Mouse (Mus musculus) embryonic facial prominence, embryonic 12.5 days (tissue): Measurements from ENCODE around the gene Fcgr2b. TPM values are rescaled to one million over a fixed set of nuclear protein-coding genes. Genes with fewer than 3 reads are reported as not detected.
"Not testable (repeated sequence)": the region's sequence is repeated elsewhere in the genome, so short reads cannot be mapped to it uniquely, and the experiment has no call there.

Experiments
- ATAC-seq: fragments of 200-750 bp; cut with Nextera tagmentation; 2 replicates; pipeline ENCODE4 v1.8.0; 2017; ENCODE audit not compliant: insufficient number of reproducible peaks, insufficient read depth, low FRiP score, low TSS enrichment
- H3K27ac ChIP-seq: fragments of 300-500 bp; sonication (generic); 2 replicates; pipeline ENCODE4 v1.5.1; 2016; ENCODE audit warnings: mild to moderate bottlenecking
- H3K27me3 ChIP-seq: fragments of 300-500 bp; sonication (generic); 2 replicates; pipeline ENCODE4 v1.6.1; 2016; ENCODE audit warnings: mild to moderate bottlenecking, moderate library complexity
- H3K36me3 ChIP-seq: fragments of 300-500 bp; sonication (generic); 2 replicates; pipeline ENCODE4 v1.6.1; 2016; ENCODE audit warnings: mild to moderate bottlenecking
- H3K4me1 ChIP-seq: fragments of 300-500 bp; sonication (generic); 2 replicates; pipeline ENCODE4 v1.6.1; 2016
- H3K4me2 ChIP-seq: fragments of 300-500 bp; sonication (generic); replicated peaks from 2 replicates; pipeline ENCODE4 v1.6.1; 2016; ENCODE audit warnings: mild to moderate bottlenecking, moderate library complexity
- H3K4me3 ChIP-seq: fragments of 300-500 bp; sonication (generic); 2 replicates; pipeline ENCODE4 v1.5.1; 2016; ENCODE audit warnings: mild to moderate bottlenecking
- H3K9ac ChIP-seq: fragments of 300-500 bp; sonication (generic); 2 replicates; pipeline ENCODE4 v1.6.1; 2016; ENCODE audit warnings: mild to moderate bottlenecking, moderate library complexity
- H3K9me3 ChIP-seq: fragments of 300-500 bp; sonication (generic); 2 replicates; pipeline ENCODE4 v1.6.1; 2016; ENCODE audit warnings: mild to moderate bottlenecking, moderate library complexity
- WGBS: fragments of 180-500 bp; shearing (Covaris S2); methylation state at CpG from one replicate; pipeline ENCODE4 v1.1.7; 2016; 5-methylcytosine and 5-hydroxymethylcytosine counted together
- polyA plus RNA-seq: library from polyadenylated mRNA; unstranded; fragments of >200 nt; fragmentation: Nextera tagmentation; extraction: Ambion mirVana; gene quantifications from 2 replicates; pipeline ENCODE4 v1.2.1, GENCODE M21; 2016

Gene Fcgr2b
- polyA plus RNA-seq, 1 experiment from 2014 or later, result 0.32 TPM

DNA sequence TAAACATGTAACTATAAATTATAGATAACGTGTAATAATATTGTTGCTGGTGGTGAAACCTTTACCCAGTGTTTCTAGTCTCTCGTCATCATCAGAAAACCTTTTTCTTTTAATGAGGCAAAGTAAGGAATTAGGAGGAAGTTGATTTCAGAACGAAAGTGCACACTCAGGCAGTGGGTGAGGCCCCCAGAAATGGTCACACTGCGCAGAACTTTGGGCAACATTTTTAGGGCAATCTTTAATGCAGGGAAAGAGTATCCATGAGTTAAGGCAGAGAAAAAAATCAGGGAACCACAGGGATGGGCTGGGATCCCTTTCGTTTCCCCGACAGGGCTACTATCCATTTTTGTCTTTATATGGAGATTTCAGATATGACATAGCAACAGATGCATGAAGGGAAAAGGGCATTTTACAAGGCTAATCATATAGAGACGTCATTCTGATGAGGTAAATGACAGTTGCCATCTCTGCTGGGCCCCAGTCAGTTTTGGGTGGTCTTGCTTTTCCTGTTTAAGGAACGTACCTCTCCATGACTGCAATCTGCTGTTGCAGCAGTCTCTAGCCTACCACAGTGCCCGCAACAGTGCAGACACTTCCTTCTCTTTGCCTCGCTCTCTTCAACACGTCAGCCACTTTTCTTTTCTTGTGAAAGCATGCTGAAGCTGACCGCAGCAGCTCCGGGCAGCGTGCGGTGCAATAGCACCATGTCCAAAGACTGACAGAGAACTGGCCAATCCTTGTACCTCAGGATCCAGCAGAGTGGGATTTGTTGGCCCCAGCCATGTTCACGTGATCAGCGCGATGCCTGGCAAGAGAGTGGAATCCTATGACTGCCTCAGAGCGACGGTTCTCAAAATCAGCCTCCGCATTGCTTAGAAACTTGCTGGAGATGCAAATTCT, 21.7 kb upstream of the Fcgr2b start:
- no peak overlapping the region for H3K9ac ChIP-seq
- 56% methylated on average over 21 of the region's 21 CpGs for WGBS
- H3K27ac ChIP-seq, result no peak overlapping the region
- H3K4me2 ChIP-seq, result peak overlapping the region; percentile 23
- no peaks in the 10 kb centered on the region for H3K9me3 ChIP-seq
- no peaks in the 10 kb centered on the region for H3K36me3 ChIP-seq
- ATAC-seq, result no peak
- no peaks in the 10 kb centered on the region for H3K4me1 ChIP-seq
- H3K4me3 ChIP-seq, result no peak overlapping the region
- no peaks in the 10 kb centered on the region for H3K27me3 ChIP-seq

DNA sequence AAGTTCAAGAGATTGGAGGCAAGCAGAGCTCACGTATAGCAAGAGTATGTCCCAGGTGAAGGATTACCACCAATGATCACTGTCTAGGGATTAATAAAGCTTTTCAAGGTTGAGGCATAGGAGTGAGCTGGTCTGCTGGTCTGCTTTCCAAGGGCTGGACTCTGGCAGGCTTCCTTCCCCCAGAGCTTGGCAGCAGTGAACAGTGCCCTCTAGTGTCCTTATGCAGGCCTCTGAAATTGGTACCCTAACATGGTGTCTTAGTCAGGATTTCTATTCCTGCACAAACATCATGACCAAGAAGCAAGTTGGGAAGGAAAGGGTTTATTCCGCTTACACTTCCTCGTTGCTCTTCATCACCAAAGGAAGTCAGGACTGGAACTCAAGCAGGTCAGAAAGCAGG, 20.4 kb upstream of the Fcgr2b start:
- Histone ChIP-seq H3K36me3 (no peaks in the 10 kb centered on the region), H3K27me3 (no peaks in the 10 kb centered on the region), H3K4me3 (no peak overlapping the region), H3K4me2 (no peak overlapping the region), H3K4me1 (no peaks in the 10 kb centered on the region), H3K27ac (no peak overlapping the region), H3K9ac (no peak overlapping the region), H3K9me3 (no peaks in the 10 kb centered on the region)
- WGBS, result 41% methylated on average over 3 of the region's 3 CpGs
- ATAC-seq, result 0 out of 2 replicates have a peak, but pooled peaks have one; percentile 41

DNA sequence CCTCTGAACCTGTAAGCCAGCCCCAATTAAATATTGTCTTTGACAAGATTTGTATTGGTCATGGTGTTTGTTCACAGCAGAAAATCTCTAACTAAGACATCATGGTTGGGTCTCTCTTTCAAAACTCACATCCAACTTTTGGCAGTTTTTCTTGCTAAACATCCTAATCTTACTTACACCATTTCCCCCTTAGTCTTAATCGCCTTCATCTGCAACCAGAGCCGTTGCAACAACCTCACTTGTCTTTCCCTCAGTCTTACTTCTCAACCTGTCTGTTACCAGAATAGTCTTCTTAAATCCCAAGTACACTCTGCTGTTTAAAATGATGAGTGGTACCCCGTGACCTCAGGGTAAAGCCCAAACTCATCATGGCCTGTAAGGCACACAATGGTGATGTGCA, 19.7 kb upstream of the Fcgr2b start:
- Histone ChIP-seq H3K4me1 (no peaks in the 10 kb centered on the region), H3K4me3 (no peak overlapping the region), H3K27me3 (no peaks in the 10 kb centered on the region), H3K9ac (no peak overlapping the region), H3K9me3 (no peaks in the 10 kb centered on the region), H3K27ac (no peak overlapping the region), H3K36me3 (no peaks in the 10 kb centered on the region), H3K4me2 (no peak overlapping the region)
- 82% methylated on average over 3 of the region's 3 CpGs for WGBS
- no peak for ATAC-seq

DNA sequence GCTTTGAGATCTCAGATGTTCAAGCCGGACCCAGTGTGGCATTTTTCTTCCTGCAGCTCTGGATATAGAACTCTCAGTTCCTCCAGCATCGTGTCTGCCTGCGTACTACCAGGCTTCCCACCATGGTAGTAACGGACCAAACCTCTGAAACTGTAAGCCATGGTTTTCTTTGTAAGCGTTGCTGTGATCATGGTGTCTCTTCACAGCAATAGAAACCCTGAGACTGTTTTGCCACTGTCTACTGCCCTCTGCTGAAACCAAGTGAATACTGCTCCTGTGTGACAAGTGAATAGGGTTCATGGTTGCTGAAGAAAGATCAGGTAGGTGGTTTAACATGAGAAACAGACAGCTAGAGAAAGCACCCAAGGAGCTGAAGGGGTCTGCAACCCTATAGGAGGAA, 16.2 kb upstream of the Fcgr2b start:
- no peaks in the 10 kb centered on the region for H3K4me1 ChIP-seq
- H3K36me3 ChIP-seq, result no peaks in the 10 kb centered on the region
- no peaks in the 10 kb centered on the region for H3K27me3 ChIP-seq
- H3K27ac ChIP-seq, result no peak overlapping the region
- no peak overlapping the region for H3K9ac ChIP-seq
- 58% methylated on average over 5 of the region's 5 CpGs for WGBS
- no peaks in the 10 kb centered on the region for H3K9me3 ChIP-seq
- ATAC-seq, result no peak
- H3K4me2 ChIP-seq, result no peak overlapping the region
- no peak overlapping the region for H3K4me3 ChIP-seq

DNA sequence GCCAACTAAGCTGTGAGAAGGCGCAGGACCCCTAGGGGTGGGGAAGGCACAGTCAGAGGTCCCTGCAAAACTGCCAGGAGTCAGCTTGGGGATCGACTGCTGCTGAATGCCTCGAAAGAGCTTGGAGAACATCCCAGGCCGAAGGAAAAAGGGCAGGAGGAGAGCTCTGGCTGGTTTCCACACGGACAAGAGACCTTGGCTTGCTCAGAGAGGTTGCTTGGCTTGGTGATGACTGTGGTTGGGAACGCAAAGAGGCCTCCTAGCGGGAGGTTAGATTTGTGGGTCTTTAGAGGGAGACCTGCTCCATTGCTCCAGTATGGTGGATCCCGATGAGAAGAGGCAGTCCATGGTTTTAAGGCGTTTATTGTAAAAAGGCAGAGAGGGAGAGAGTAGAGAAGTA, 13.3 kb upstream of the Fcgr2b start:
- Histone ChIP-seq H3K9ac (no peak overlapping the region), H3K27me3 (no peaks in the 10 kb centered on the region), H3K4me1 (no peaks in the 10 kb centered on the region), H3K4me3 (no peak overlapping the region), H3K36me3 (no peaks in the 10 kb centered on the region), H3K27ac (no peak overlapping the region), H3K9me3 (no peaks in the 10 kb centered on the region), H3K4me2 (no peak overlapping the region)
- WGBS, result 74% methylated on average over 9 of the region's 9 CpGs
- no peak for ATAC-seq

DNA sequence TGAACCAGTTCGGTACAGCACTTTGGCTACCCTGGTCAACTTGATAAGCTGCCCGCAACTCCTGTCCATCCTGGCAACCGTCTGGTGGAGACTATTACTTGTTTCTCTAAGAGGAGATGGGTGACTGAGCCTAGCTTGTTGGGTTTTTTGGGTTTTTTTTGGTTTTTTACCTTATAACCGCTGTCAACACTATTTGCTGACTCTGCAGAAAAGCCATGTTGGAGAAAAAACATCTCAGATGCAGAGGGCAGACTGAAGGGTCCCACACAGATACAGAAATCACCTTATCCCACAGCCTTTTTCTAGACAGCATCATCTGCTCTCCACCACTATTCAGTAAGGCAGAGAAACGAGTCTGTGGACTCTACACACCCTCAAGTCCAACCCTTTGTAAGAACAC, 9.5 kb upstream of the Fcgr2b start:
- no peak for ATAC-seq
- Histone ChIP-seq H3K9ac (no peak overlapping the region), H3K27ac (no peak overlapping the region), H3K4me1 (no peaks in the 10 kb centered on the region), H3K4me2 (no peak overlapping the region), H3K27me3 (no peaks in the 10 kb centered on the region), H3K36me3 (no peaks in the 10 kb centered on the region), H3K4me3 (no peak overlapping the region), H3K9me3 (no peaks in the 10 kb centered on the region)
- 77% methylated on average over 5 of the region's 5 CpGs for whole genome bisulfite sequencing

GRCm38 (mm10) chr1:170985092-170985491, 8.7 kb upstream of the Fcgr2b start:
- WGBS, result 83% methylated on average over 3 of the region's 3 CpGs
- Histone ChIP-seq H3K4me3 (no peak overlapping the region), H3K4me2 (no peak overlapping the region), H3K27me3 (no peaks in the 10 kb centered on the region), H3K4me1 (no peaks in the 10 kb centered on the region), H3K27ac (no peak overlapping the region), H3K9me3 (no peaks in the 10 kb centered on the region), H3K36me3 (no peaks in the 10 kb centered on the region), H3K9ac (no peak overlapping the region)
- no peak for ATAC-seq

GRCm38 (mm10) chr1:170983066-170983465, 6.7 kb upstream of the Fcgr2b start:
- no peaks in the 10 kb centered on the region for H3K9me3 ChIP-seq
- no peaks in the 10 kb centered on the region for H3K36me3 ChIP-seq
- no peak overlapping the region for H3K9ac ChIP-seq
- WGBS, result 72% methylated on average over 4 of the region's 4 CpGs
- H3K4me3 ChIP-seq, result no peak overlapping the region
- H3K4me1 ChIP-seq, result no peaks in the 10 kb centered on the region
- no peak overlapping the region for H3K27ac ChIP-seq
- H3K4me2 ChIP-seq, result no peak overlapping the region
- no peak for ATAC-seq
- no peaks in the 10 kb centered on the region for H3K27me3 ChIP-seq

DNA sequence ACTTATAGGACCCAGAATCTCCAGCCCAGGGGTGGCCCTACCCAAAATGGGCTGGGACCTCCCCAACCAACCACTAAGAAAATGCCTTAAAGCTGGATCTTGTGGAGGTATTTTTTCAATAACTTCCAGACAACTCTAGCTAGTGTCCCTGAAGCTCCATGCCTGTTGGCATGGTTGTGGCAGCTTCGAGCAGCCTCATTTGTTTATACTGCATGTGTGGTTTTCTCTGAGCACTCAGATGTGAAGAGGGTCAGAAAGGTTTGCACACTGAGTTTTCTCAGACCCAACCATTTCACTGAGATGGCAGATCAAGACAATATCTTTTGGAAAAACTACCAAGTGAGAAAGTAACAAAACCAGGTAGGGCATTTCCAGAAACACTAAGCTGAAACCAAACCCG, 6.0 kb upstream of the Fcgr2b start:
- H3K4me3 ChIP-seq, result no peak overlapping the region
- H3K9ac ChIP-seq, result no peak overlapping the region
- no peak overlapping the region for H3K4me2 ChIP-seq
- no peaks in the 10 kb centered on the region for H3K27me3 ChIP-seq
- 87% methylated on average over 2 of the region's 2 CpGs for WGBS
- H3K27ac ChIP-seq, result no peak overlapping the region
- no peaks in the 10 kb centered on the region for H3K9me3 ChIP-seq
- H3K36me3 ChIP-seq, result no peaks in the 10 kb centered on the region
- no peak for ATAC-seq
- no peaks in the 10 kb centered on the region for H3K4me1 ChIP-seq

DNA sequence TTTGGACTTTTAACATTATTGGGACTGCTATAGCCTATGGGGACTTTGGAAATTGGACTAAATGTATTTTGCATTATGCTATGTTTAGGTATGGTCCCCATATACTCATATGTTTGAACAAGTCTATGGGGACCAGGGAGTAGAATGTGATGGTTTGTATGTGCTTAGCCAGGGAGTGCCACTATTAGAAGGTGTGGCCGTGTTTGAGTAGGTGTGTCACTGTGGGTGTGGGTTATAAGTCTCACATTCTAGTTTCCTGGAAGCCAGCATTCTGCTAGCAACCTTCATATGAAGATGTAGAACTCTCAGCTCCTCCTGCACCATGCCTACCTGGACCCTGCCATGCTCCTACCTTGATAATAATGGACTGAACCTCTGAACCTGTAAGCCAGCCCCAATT, 5.3 kb upstream of the Fcgr2b start:
- H3K27me3 ChIP-seq, H3K4me3 ChIP-seq, H3K27ac ChIP-seq, H3K36me3 ChIP-seq, ATAC-seq, H3K9me3 ChIP-seq, H3K4me2 ChIP-seq, H3K4me1 ChIP-seq, H3K9ac ChIP-seq: not testable (repeated sequence)
- WGBS, result 68% methylated on average over 1 of the region's 1 CpGs

GRCm38 (mm10) chr1:170978601-170979000, 2.3 kb upstream of the Fcgr2b start:
- no peak overlapping the region for H3K27ac ChIP-seq
- H3K9ac ChIP-seq, result no peak overlapping the region
- H3K27me3 ChIP-seq, result no peaks in the 10 kb centered on the region
- no peak for ATAC-seq
- H3K4me2 ChIP-seq, result no peak overlapping the region
- no peaks in the 10 kb centered on the region for H3K36me3 ChIP-seq
- H3K4me3 ChIP-seq, result no peak overlapping the region
- no peaks in the 10 kb centered on the region for H3K9me3 ChIP-seq
- 75% methylated on average over 4 of the region's 4 CpGs for WGBS
- H3K4me1 ChIP-seq, result no peaks in the 10 kb centered on the region

- no peak overlapping the region for H3K4me2 ChIP-seq
- ATAC-seq, result no peak
- no peaks in the 10 kb centered on the region for H3K36me3 ChIP-seq
- H3K27me3 ChIP-seq, result no peaks in the 10 kb centered on the region
- H3K4me1 ChIP-seq, result no peaks in the 10 kb centered on the region
- no peak overlapping the region for H3K9ac ChIP-seq
- no peak overlapping the region for H3K4me3 ChIP-seq
- H3K9me3 ChIP-seq, result no peaks in the 10 kb centered on the region
- 76% methylated on average over 7 of the region's 7 CpGs for WGBS
- H3K27ac ChIP-seq, result no peak overlapping the region
These were observed 591 bp downstream of the Fcgr2b start for GRCm38 (mm10) chr1:170975751-170976161.
